Mouse (Mus musculus) heart, embryonic 15.5 days (tissue): ENCODE results near the gene Pde8b. TPM values are rescaled to one million over a fixed set of nuclear protein-coding genes. Genes with fewer than 3 reads are reported as not detected.

Source experiments
- ATAC-seq: fragments of 200-750 bp; cut with Nextera tagmentation; replicated peaks from 2 replicates; pipeline ENCODE4 v1.8.0; 2017; ENCODE audit warnings: low read depth, moderate TSS enrichment; ENCODE audit not compliant: insufficient number of reproducible peaks, insufficient read depth, low FRiP score
- H3K27ac ChIP-seq: fragments of 300-500 bp; sonication (generic); 2 replicates; pipeline ENCODE4 v1.5.1; 2015; ENCODE audit warnings: mild to moderate bottlenecking, inconsistent platforms
- H3K27me3 ChIP-seq: fragments of 300-500 bp; sonication (generic); 2 replicates; pipeline ENCODE4 v1.6.1; 2015; ENCODE audit warnings: inconsistent platforms
- H3K36me3 ChIP-seq: fragments of 300-500 bp; sonication (generic); 2 replicates; pipeline ENCODE4 v1.6.1; 2015; ENCODE audit warnings: mild to moderate bottlenecking, inconsistent platforms
- H3K4me1 ChIP-seq: fragments of 300-500 bp; sonication (generic); replicated peaks from 2 replicates; pipeline ENCODE4 v1.6.1; 2015; ENCODE audit warnings: inconsistent platforms
- H3K4me2 ChIP-seq: fragments of 300-500 bp; sonication (generic); 2 replicates; pipeline ENCODE4 v1.6.1; 2015; ENCODE audit warnings: inconsistent platforms, mild to moderate bottlenecking, moderate library complexity
- H3K4me3 ChIP-seq: fragments of 300-500 bp; sonication (generic); 2 replicates; pipeline ENCODE4 v1.5.1; 2015; ENCODE audit warnings: mild to moderate bottlenecking, inconsistent platforms
- H3K9ac ChIP-seq: fragments of 300-500 bp; sonication (generic); 2 replicates; pipeline ENCODE4 v1.6.1; 2015; ENCODE audit warnings: mild to moderate bottlenecking, inconsistent platforms
- H3K9me3 ChIP-seq: fragments of 300-500 bp; sonication (generic); replicated peaks from 2 replicates; pipeline ENCODE4 v1.6.1; 2016; ENCODE audit warnings: inconsistent platforms
- WGBS: fragments of 180-500 bp; shearing (Covaris S2); methylation state at CpG from one replicate; pipeline ENCODE4 v1.1.7; 2015; ENCODE audit warnings: mixed read lengths; 5-methylcytosine and 5-hydroxymethylcytosine counted together
- polyA plus RNA-seq: library from polyadenylated mRNA; unstranded; fragments of >200 nt; fragmentation: Nextera tagmentation; extraction: Ambion mirVana; gene quantifications from 2 replicates; pipeline ENCODE4 v1.2.1, GENCODE M21; 2015

The Pde8b gene
- polyA plus RNA-seq, 1 experiment from 2014 or later, result 0.68 TPM

GRCm38 (mm10) chr13:95007281-95007680 is 242.9 kb downstream of the Pde8b start:
- 63% methylated on average over 8 of the region's 8 CpGs for WGBS
- H3K27ac ChIP-seq, result no peak overlapping the region
- no peaks in the 10 kb centered on the region for H3K9me3 ChIP-seq

GRCm38 (mm10) chr13:94990516-94990915 is 259.6 kb downstream of the Pde8b start:
- no peak; the same call in 1 of the 2 replicates for ATAC-seq

More at GRCm38 (mm10) chr13:95007281-95007680, 242.9 kb downstream of the Pde8b start:
- H3K9ac ChIP-seq, result no peak overlapping the region
- H3K4me3 ChIP-seq, result no peak overlapping the region
- no peak overlapping the region for H3K4me2 ChIP-seq
- H3K36me3 ChIP-seq, result peaks cover 4% of the 10 kb centered on the region
- ATAC-seq, result no peak
- H3K27me3 ChIP-seq, result no peaks in the 10 kb centered on the region
- H3K4me1 ChIP-seq, result peaks cover 3% of the 10 kb centered on the region; the same call in 1 of the 2 replicates

GRCm38 (mm10) chr13:94979081-94979480 is 271.1 kb downstream of the Pde8b start:
- peaks cover 18% of the 10 kb centered on the region for H3K4me1 ChIP-seq
- WGBS, result 24% methylated on average over 7 of the region's 7 CpGs
- H3K4me2 ChIP-seq, result no peak overlapping the region
- no peaks in the 10 kb centered on the region for H3K27me3 ChIP-seq
- no peak overlapping the region for H3K9ac ChIP-seq
- no peaks in the 10 kb centered on the region for H3K9me3 ChIP-seq
- H3K27ac ChIP-seq, result no peak overlapping the region
- ATAC-seq, result no peak
- H3K36me3 ChIP-seq, result peaks cover 12% of the 10 kb centered on the region
- H3K4me3 ChIP-seq, result no peak overlapping the region

More at GRCm38 (mm10) chr13:94990516-94990915, 259.6 kb downstream of the Pde8b start:
- Histone ChIP-seq H3K4me3 (no peak overlapping the region), H3K27ac (no peak overlapping the region), H3K9me3 (no peaks in the 10 kb centered on the region), H3K36me3 (no peaks in the 10 kb centered on the region), H3K4me1 (no peaks in the 10 kb centered on the region), H3K9ac (no peak overlapping the region), H3K27me3 (no peaks in the 10 kb centered on the region), H3K4me2 (no peak overlapping the region)
- 51% methylated on average over 5 of the region's 5 CpGs for WGBS

GRCm38 (mm10) chr13:94976219-94977186 is 273.6 kb downstream of the Pde8b start, which contains the start of gene Wdr41:
Gene Wdr41, plus strand, starts transcription at chr13:94976344.
- 2% methylated on average over 68 of the region's 68 CpGs for WGBS
- Histone ChIP-seq H3K4me3 (peak within 1 kb of the TSS; percentile 89), H3K36me3 (peaks cover 6% of the 10 kb centered on the region), H3K27me3 (no peaks in the 10 kb centered on the region), H3K9ac (peak within 1 kb of the TSS; percentile 95), H3K27ac (peak within 1 kb of the TSS; percentile 97), H3K4me2 (peak within 1 kb of the TSS; percentile 61), H3K9me3 (no peaks in the 10 kb centered on the region), H3K4me1 (peaks cover 18% of the 10 kb centered on the region)
- ATAC-seq, result peak; percentile 95

- no peaks in the 10 kb centered on the region for H3K27me3 ChIP-seq
- peak overlapping the region; percentile 61 for H3K4me2 ChIP-seq
- H3K27ac ChIP-seq, result peak overlapping the region; percentile 97
- 17% methylated on average over 9 of the region's 9 CpGs for WGBS
- H3K9ac ChIP-seq, result peak overlapping the region; percentile 53
- no peak for ATAC-seq
- H3K4me1 ChIP-seq, result peaks cover 18% of the 10 kb centered on the region
- no peaks in the 10 kb centered on the region for H3K9me3 ChIP-seq
- no peaks in the 10 kb centered on the region; the same call in 1 of the 2 replicates for H3K36me3 ChIP-seq
- H3K4me3 ChIP-seq, result peak overlapping the region; percentile 89
Measured at GRCm38 (mm10) chr13:94975828-94976218, 274.3 kb downstream of the Pde8b start.

Other genes with a start within 250 kb of the Pde8b start
- gene Zbed3, start 73.3 kb upstream of the Pde8b start, polyA plus RNA-seq, result 48.6 and 58.7 TPM in 2 replicates
- 21.3 and 26.7 TPM in 2 replicates for gene Aggf1, start 125.0 kb upstream of the Pde8b start, polyA plus RNA-seq
- gene Crhbp, start 194.6 kb upstream of the Pde8b start, polyA plus RNA-seq, result 0.11 and 0.42 TPM in 2 replicates
- not detected in 2 replicates for gene S100z, start 228.4 kb upstream of the Pde8b start, polyA plus RNA-seq